Mouse (Mus musculus) limb, embryonic 11.5 days (tissue): ENCODE data around the gene Pde1c. TPM values are rescaled to one million over a fixed set of nuclear protein-coding genes. Genes with fewer than 3 reads are reported as not detected.

Experiments
- ATAC-seq: fragments of 200-750 bp; cut with Nextera tagmentation; 2 replicates; pipeline ENCODE4 v1.8.0; 2017; ENCODE audit warnings: low read depth; ENCODE audit not compliant: insufficient number of reproducible peaks, low FRiP score, low TSS enrichment
- DNase-seq: peaks from one replicate; pipeline ENCODE4 v3.0.0-alpha.2; 2015; ENCODE audit warnings: low spot score
- H3K27ac ChIP-seq: fragments of 300-500 bp; sonication (generic); replicated peaks from 2 replicates; pipeline ENCODE4 v1.5.1; 2014; ENCODE audit warnings: low read depth, mild to moderate bottlenecking, low read length
- H3K27me3 ChIP-seq: fragments of 300-500 bp; sonication (generic); 2 replicates; pipeline ENCODE4 v1.6.1; 2014; ENCODE audit warnings: mild to moderate bottlenecking, low read length, mixed read lengths; ENCODE audit not compliant: control insufficient read depth, insufficient read depth
- H3K36me3 ChIP-seq: fragments of 300-500 bp; sonication (generic); 2 replicates; pipeline ENCODE4 v1.6.1; 2014; ENCODE audit warnings: mild to moderate bottlenecking, low read length, moderate library complexity, mixed read lengths; ENCODE audit not compliant: control insufficient read depth, insufficient read depth
- H3K4me1 ChIP-seq: fragments of 300-500 bp; sonication (generic); 2 replicates; pipeline ENCODE4 v1.6.1; 2014; ENCODE audit warnings: low read length, mixed read lengths; ENCODE audit not compliant: control insufficient read depth, insufficient read depth
- H3K4me2 ChIP-seq: fragments of 300-500 bp; sonication (generic); 2 replicates; pipeline ENCODE4 v1.6.1; 2014; ENCODE audit warnings: low read depth, mild to moderate bottlenecking, moderate library complexity; ENCODE audit not compliant: severe bottlenecking
- H3K4me3 ChIP-seq: fragments of 300-500 bp; sonication (generic); 2 replicates; pipeline ENCODE4 v1.5.1; 2014; ENCODE audit warnings: low read depth, low read length
- H3K9ac ChIP-seq: fragments of 300-500 bp; sonication (generic); 2 replicates; pipeline ENCODE4 v1.6.1; 2014; ENCODE audit warnings: mild to moderate bottlenecking, low read length
- H3K9me3 ChIP-seq: fragments of 300-500 bp; sonication (generic); 2 replicates; pipeline ENCODE4 v1.6.1; 2016; ENCODE audit warnings: low read length; ENCODE audit not compliant: control insufficient read depth
- WGBS: fragments of 180-500 bp; shearing (Covaris S2); extraction: QIAGEN DNeasy Blood & Tissue Kit; methylation state at CpG from one replicate; pipeline ENCODE4 v1.1.7; 2014; 5-methylcytosine and 5-hydroxymethylcytosine counted together
- polyA plus RNA-seq: library from polyadenylated mRNA; unstranded; fragments of >200 nt; fragmentation: Nextera tagmentation; extraction: Ambion mirVana; gene quantifications from 2 replicates; pipeline ENCODE4 v1.2.1, GENCODE M21; 2014

Gene Pde1c
- polyA plus RNA-seq, 1 experiment from 2014 or later: 1.7 TPM

GRCm38 (mm10) chr6:56362128-56362545, 206.8 kb downstream of the Pde1c start:
- 0% methylated on average over 10 of the region's 10 CpGs for WGBS
- peaks cover 14% of the 10 kb centered on the region for H3K27me3 ChIP-seq
- H3K4me2 ChIP-seq: peak overlapping the region; percentile 42
- peaks cover 2% of the 10 kb centered on the region; the same call in 1 of the 2 replicates for H3K4me1 ChIP-seq
- peak; percentile 77; the same call in 1 of the 2 replicates for ATAC-seq
- H3K9me3 ChIP-seq: no peaks in the 10 kb centered on the region
- peak overlapping the region; percentile 5; the same call in 1 of the 2 replicates for H3K9ac ChIP-seq
- H3K4me3 ChIP-seq: peak overlapping the region; percentile 3
- no peak overlapping the region for H3K27ac ChIP-seq
- no peaks in the 10 kb centered on the region for H3K36me3 ChIP-seq
- DNase-seq: peak; percentile 50

- DNase-seq (peak; percentile 38), ATAC-seq (peak; percentile 68; the same call in 1 of the 2 replicates)
- Histone ChIP-seq H3K9me3 (no peaks in the 10 kb centered on the region), H3K36me3 (no peaks in the 10 kb centered on the region), H3K4me3 (peak overlapping the region; percentile 3), H3K4me1 (peaks cover 2% of the 10 kb centered on the region; the same call in 1 of the 2 replicates), H3K27ac (no peak overlapping the region), H3K9ac (peak overlapping the region; percentile 27; the same call in 1 of the 2 replicates), H3K4me2 (peak overlapping the region; percentile 42), H3K27me3 (peaks cover 14% of the 10 kb centered on the region)
- WGBS: 2% methylated on average over 19 of the region's 19 CpGs
Measured at GRCm38 (mm10) chr6:56361348-56362127, 207.4 kb downstream of the Pde1c start.

GRCm38 (mm10) chr6:56360086-56360485, 208.8 kb downstream of the Pde1c start:
- Histone ChIP-seq H3K4me1 (peaks cover 2% of the 10 kb centered on the region; the same call in 1 of the 2 replicates), H3K27ac (no peak overlapping the region), H3K9me3 (no peaks in the 10 kb centered on the region), H3K4me2 (no peak overlapping the region), H3K27me3 (peaks cover 14% of the 10 kb centered on the region), H3K9ac (no peak overlapping the region), H3K4me3 (no peak overlapping the region), H3K36me3 (no peaks in the 10 kb centered on the region)
- WGBS: 51% methylated on average over 6 of the region's 6 CpGs
- DNase-seq (no peak), ATAC-seq (no peak)

- Histone ChIP-seq H3K27me3 (peaks cover 14% of the 10 kb centered on the region), H3K4me2 (no peak overlapping the region)
- DNase-seq: no peak
Measured at GRCm38 (mm10) chr6:56359126-56359525, 209.8 kb downstream of the Pde1c start.

GRCm38 (mm10) chr6:56347207-56347606, 221.7 kb downstream of the Pde1c start:
- Histone ChIP-seq H3K9ac (no peak overlapping the region), H3K27me3 (no peaks in the 10 kb centered on the region), H3K4me2 (no peak overlapping the region), H3K9me3 (no peaks in the 10 kb centered on the region), H3K36me3 (no peaks in the 10 kb centered on the region), H3K4me1 (no peaks in the 10 kb centered on the region), H3K27ac (no peak overlapping the region), H3K4me3 (no peak overlapping the region)
- WGBS: 80% methylated on average over 3 of the region's 3 CpGs
- ATAC-seq (no peak), DNase-seq (no peak)

More at GRCm38 (mm10) chr6:56359126-56359525, 209.8 kb downstream of the Pde1c start:
- ATAC-seq: no peak
- H3K9me3 ChIP-seq: no peaks in the 10 kb centered on the region
- no peak overlapping the region for H3K27ac ChIP-seq
- 83% methylated on average over 3 of the region's 3 CpGs for whole genome bisulfite sequencing
- peaks cover 2% of the 10 kb centered on the region; the same call in 1 of the 2 replicates for H3K4me1 ChIP-seq
- H3K9ac ChIP-seq: no peak overlapping the region
- H3K36me3 ChIP-seq: no peaks in the 10 kb centered on the region
- H3K4me3 ChIP-seq: no peak overlapping the region

GRCm38 (mm10) chr6:56345082-56345481, 223.8 kb downstream of the Pde1c start:
- H3K27me3 ChIP-seq: no peaks in the 10 kb centered on the region
- H3K9me3 ChIP-seq: no peaks in the 10 kb centered on the region
- H3K4me1 ChIP-seq: no peaks in the 10 kb centered on the region
- no peak for DNase-seq
- no peak overlapping the region for H3K27ac ChIP-seq
- 79% methylated on average over 4 of the region's 4 CpGs for WGBS
- no peaks in the 10 kb centered on the region for H3K36me3 ChIP-seq
- no peak overlapping the region for H3K4me2 ChIP-seq
- no peak overlapping the region for H3K9ac ChIP-seq
- H3K4me3 ChIP-seq: no peak overlapping the region
- ATAC-seq: no peak

GRCm38 (mm10) chr6:56342005-56342404, 226.9 kb downstream of the Pde1c start:
- DNase-seq (no peak), ATAC-seq (no peak)
- WGBS: 65% methylated on average over 1 of the region's 1 CpGs
- H3K27me3 ChIP-seq: no peaks in the 10 kb centered on the region
- H3K9me3 ChIP-seq: no peaks in the 10 kb centered on the region
- H3K4me2 ChIP-seq: no peak overlapping the region
- no peak overlapping the region for H3K9ac ChIP-seq
- no peak overlapping the region for H3K27ac ChIP-seq
- H3K36me3 ChIP-seq: no peaks in the 10 kb centered on the region
- no peaks in the 10 kb centered on the region for H3K4me1 ChIP-seq
- no peak overlapping the region for H3K4me3 ChIP-seq

GRCm38 (mm10) chr6:56335811-56336446, 233.0 kb downstream of the Pde1c start:
- no peaks in the 10 kb centered on the region for H3K36me3 ChIP-seq
- WGBS: 89% methylated on average over 3 of the region's 3 CpGs
- DNase-seq: no peak

More at GRCm38 (mm10) chr6:56335811-56336446, 233.0 kb downstream of the Pde1c start:
- Histone ChIP-seq H3K9me3 (no peaks in the 10 kb centered on the region), H3K9ac (no peak overlapping the region), H3K4me3 (no peak overlapping the region), H3K4me2 (no peak overlapping the region), H3K27me3 (no peaks in the 10 kb centered on the region), H3K4me1 (no peaks in the 10 kb centered on the region), H3K27ac (no peak overlapping the region)
- ATAC-seq: no peak
